Mouse (Mus musculus) midbrain, embryonic 14.5 days (tissue): ENCODE data around the gene Hnrnpk. TPM values are rescaled to one million over a fixed set of nuclear protein-coding genes. Genes with fewer than 3 reads are reported as not detected.
A peak's percentile ranks its signal among the peaks of the same experiment; 100 is the strongest.

ENCODE experiments used
- ATAC-seq: fragments of 200-750 bp; cut with Nextera tagmentation; 2 replicates; pipeline ENCODE4 v1.8.0; 2017; ENCODE audit warnings: moderate number of reproducible peaks, moderate library complexity; ENCODE audit not compliant: low FRiP score, low TSS enrichment
- DNase-seq: peaks from one replicate; pipeline ENCODE4 v3.0.0-alpha.2; 2015
- H3K27ac ChIP-seq: fragments of 300-500 bp; sonication (generic); replicated peaks from 2 replicates; pipeline ENCODE4 v1.5.1; 2014; ENCODE audit warnings: mild to moderate bottlenecking, low read depth, low read length, moderate library complexity
- H3K27me3 ChIP-seq: fragments of 300-500 bp; sonication (generic); 2 replicates; pipeline ENCODE4 v1.6.1; 2014; ENCODE audit warnings: low read length, control low read depth, mixed read lengths; ENCODE audit not compliant: control insufficient read depth, insufficient read depth
- H3K36me3 ChIP-seq: fragments of 300-500 bp; sonication (generic); 2 replicates; pipeline ENCODE4 v1.6.1; 2014; ENCODE audit warnings: low read length, control low read depth; ENCODE audit not compliant: control insufficient read depth, insufficient read depth
- H3K4me1 ChIP-seq: fragments of 300-500 bp; sonication (generic); 2 replicates; pipeline ENCODE4 v1.6.1; 2014; ENCODE audit warnings: mild to moderate bottlenecking, antibody characterized with exemption, low read length, control low read depth; ENCODE audit not compliant: control insufficient read depth, insufficient read depth
- H3K4me2 ChIP-seq: fragments of 300-500 bp; sonication (generic); 2 replicates; pipeline ENCODE4 v1.6.1; 2014; ENCODE audit warnings: mild to moderate bottlenecking, low read length, moderate library complexity
- H3K4me3 ChIP-seq: fragments of 300-500 bp; sonication (generic); replicated peaks from 2 replicates; pipeline ENCODE4 v1.5.1; 2014; ENCODE audit warnings: low read depth, low read length
- H3K9ac ChIP-seq: fragments of 300-500 bp; sonication (generic); replicated peaks from 2 replicates; pipeline ENCODE4 v1.6.1; 2014; ENCODE audit warnings: mild to moderate bottlenecking, low read length, moderate library complexity
- H3K9me3 ChIP-seq: fragments of 300-500 bp; sonication (generic); 2 replicates; pipeline ENCODE4 v1.6.1; 2016; ENCODE audit warnings: low read length, control low read depth, mixed read lengths; ENCODE audit not compliant: control insufficient read depth
- WGBS: fragments of 180-500 bp; shearing (Covaris S2); extraction: QIAGEN DNeasy Blood & Tissue Kit; methylation state at CpG from one replicate; pipeline ENCODE4 v1.1.7; 2014; 5-methylcytosine and 5-hydroxymethylcytosine counted together
- polyA plus RNA-seq: library from polyadenylated mRNA; unstranded; fragments of >200 nt; fragmentation: Nextera tagmentation; extraction: Ambion mirVana; gene quantifications from 2 replicates; pipeline ENCODE4 v1.2.1, GENCODE M21; 2014

The Hnrnpk gene
- polyA plus RNA-seq, 1 experiment from 2014 or later, result 1,754 TPM

- 86% methylated on average over 4 of the region's 4 CpGs for WGBS
- no peaks in the 10 kb centered on the region for H3K9me3 ChIP-seq
- H3K27ac ChIP-seq, result no peak overlapping the region
- H3K36me3 ChIP-seq, result no peaks in the 10 kb centered on the region
- DNase-seq (no peak), ATAC-seq (no peak)
- no peak overlapping the region for H3K4me3 ChIP-seq
- H3K4me2 ChIP-seq, result no peak overlapping the region
- H3K4me1 ChIP-seq, result no peaks in the 10 kb centered on the region
- H3K27me3 ChIP-seq, result no peaks in the 10 kb centered on the region
- H3K9ac ChIP-seq, result no peak overlapping the region
Measured at GRCm38 (mm10) chr13:58421026-58421425, 17.9 kb upstream of the Hnrnpk start.

GRCm38 (mm10) chr13:58419266-58419665 is 16.1 kb upstream of the Hnrnpk start:
- Histone ChIP-seq H3K4me1 (no peaks in the 10 kb centered on the region), H3K4me3 (no peak overlapping the region), H3K4me2 (no peak overlapping the region), H3K27ac (no peak overlapping the region), H3K9me3 (no peaks in the 10 kb centered on the region), H3K9ac (no peak overlapping the region), H3K27me3 (no peaks in the 10 kb centered on the region), H3K36me3 (no peaks in the 10 kb centered on the region)
- DNase-seq (no peak), ATAC-seq (no peak)
- WGBS, result 92% methylated on average over 1 of the region's 1 CpGs

GRCm38 (mm10) chr13:58418656-58419055 is 15.5 kb upstream of the Hnrnpk start:
- H3K9me3 ChIP-seq, result no peaks in the 10 kb centered on the region
- 76% methylated on average over 4 of the region's 4 CpGs for WGBS
- no peak overlapping the region for H3K9ac ChIP-seq
- ATAC-seq, result no peak
- no peaks in the 10 kb centered on the region for H3K27me3 ChIP-seq
- H3K27ac ChIP-seq, result no peak overlapping the region
- no peaks in the 10 kb centered on the region for H3K4me1 ChIP-seq
- no peak overlapping the region for H3K4me3 ChIP-seq
- no peaks in the 10 kb centered on the region for H3K36me3 ChIP-seq
- DNase-seq, result no peak
- no peak overlapping the region for H3K4me2 ChIP-seq

GRCm38 (mm10) chr13:58415838-58416237 is 12.7 kb upstream of the Hnrnpk start:
- no peak for ATAC-seq
- 89% methylated on average over 5 of the region's 5 CpGs for WGBS
- no peak overlapping the region for H3K27ac ChIP-seq

GRCm38 (mm10) chr13:58415374-58415773 is 12.2 kb upstream of the Hnrnpk start:
- Histone ChIP-seq H3K36me3 (0 out of 2 replicates have a peak, but pooled peaks cover under 1% of the 10 kb centered on the region), H3K9ac (no peak overlapping the region), H3K27ac (no peak overlapping the region), H3K27me3 (no peaks in the 10 kb centered on the region), H3K4me3 (no peak overlapping the region), H3K4me2 (no peak overlapping the region), H3K4me1 (no peaks in the 10 kb centered on the region), H3K9me3 (no peaks in the 10 kb centered on the region)
- no peak for DNase-seq
- WGBS, result 87% methylated on average over 6 of the region's 6 CpGs
- no peak for ATAC-seq

More at GRCm38 (mm10) chr13:58415838-58416237, 12.7 kb upstream of the Hnrnpk start:
- Histone ChIP-seq H3K27me3 (no peaks in the 10 kb centered on the region), H3K9me3 (no peaks in the 10 kb centered on the region), H3K4me1 (no peaks in the 10 kb centered on the region), H3K4me2 (no peak overlapping the region), H3K4me3 (no peak overlapping the region), H3K9ac (no peak overlapping the region), H3K36me3 (no peaks in the 10 kb centered on the region)
- no peak for DNase-seq

GRCm38 (mm10) chr13:58411073-58411472 is 7.9 kb upstream of the Hnrnpk start:
- no peaks in the 10 kb centered on the region for H3K27me3 ChIP-seq
- no peak overlapping the region for H3K4me2 ChIP-seq
- H3K4me1 ChIP-seq, result no peaks in the 10 kb centered on the region
- DNase-seq, result no peak
- H3K9me3 ChIP-seq, result no peaks in the 10 kb centered on the region
- no peak overlapping the region for H3K9ac ChIP-seq
- no peak overlapping the region for H3K4me3 ChIP-seq
- 95% methylated on average over 4 of the region's 4 CpGs for WGBS
- H3K27ac ChIP-seq, result no peak overlapping the region
- 0 out of 2 replicates have a peak, but pooled peaks cover 7% of the 10 kb centered on the region for H3K36me3 ChIP-seq
- ATAC-seq, result no peak

- no peak for DNase-seq
- Histone ChIP-seq H3K27ac (peak overlapping the region; percentile 100), H3K36me3 (peaks cover 13% of the 10 kb centered on the region), H3K9ac (peak overlapping the region; percentile 100), H3K9me3 (no peaks in the 10 kb centered on the region), H3K4me1 (peaks cover 6% of the 10 kb centered on the region; the same call in 1 of the 2 replicates), H3K4me3 (peak overlapping the region; percentile 100), H3K4me2 (peak overlapping the region; percentile 51), H3K27me3 (no peaks in the 10 kb centered on the region)
- peak; percentile 62 for ATAC-seq
- WGBS, result under 1% methylated on average over 42 of the region's 48 CpGs
Measured at GRCm38 (mm10) chr13:58402744-58403110, 416 bp downstream of the Hnrnpk start.

GRCm38 (mm10) chr13:58402003-58402743 is 970 bp downstream of the Hnrnpk start, which contains the start of gene Rmi1:
Gene Rmi1 (plus strand): TSS chr13:58402248.
- Histone ChIP-seq H3K9me3 (no peaks in the 10 kb centered on the region), H3K4me2 (peak within 1 kb of the TSS; percentile 88), H3K27ac (peak within 1 kb of the TSS; percentile 100), H3K27me3 (no peaks in the 10 kb centered on the region), H3K4me3 (peak within 1 kb of the TSS; percentile 100), H3K9ac (peak within 1 kb of the TSS; percentile 100), H3K36me3 (peaks cover 18% of the 10 kb centered on the region), H3K4me1 (peaks cover 6% of the 10 kb centered on the region; the same call in 1 of the 2 replicates)
- DNase-seq (peak; percentile 99), ATAC-seq (peak; percentile 95)
- WGBS, result under 1% methylated on average over 86 of the region's 91 CpGs
